Mouse (Mus musculus) neutrophil, adult 59 days (primary cell): Measurements from ENCODE around the gene Olfr319. TPM values are rescaled to one million over a fixed set of nuclear protein-coding genes. Genes with fewer than 3 reads are reported as not detected.

Experiments used
- total RNA-seq, 2 experiments: library from RNA; stranded (reverse); gene quantifications; 1 replicate in 1 of 2; 2 replicates in 1 of 2; pipeline ENCODE4 v1.2.4; 2023

Olfr319 gene
- total RNA-seq = not detected

DNA sequence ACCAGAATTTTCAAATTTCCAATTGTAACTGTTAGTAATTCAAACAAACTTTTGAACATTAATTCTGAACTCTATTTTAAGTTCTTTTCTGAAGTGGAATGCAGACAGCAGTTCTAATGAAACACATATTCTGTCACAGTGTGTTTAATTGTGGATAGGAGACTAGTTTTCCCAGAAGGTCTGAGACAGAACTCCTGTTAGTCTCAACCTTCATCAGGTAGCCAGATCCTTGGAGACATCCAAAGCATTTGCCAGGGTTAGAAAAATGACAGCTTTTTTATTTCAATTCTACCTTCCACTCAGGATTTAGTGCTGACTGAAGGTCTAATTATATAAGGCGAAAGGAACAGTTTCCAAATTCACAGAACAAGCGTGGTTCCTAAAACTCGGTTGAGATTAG, at the start of gene Olfr319:
Gene Olfr319 (plus strand): TSS at position 301 of the 400 bp plus-strand sequence.

DNA sequence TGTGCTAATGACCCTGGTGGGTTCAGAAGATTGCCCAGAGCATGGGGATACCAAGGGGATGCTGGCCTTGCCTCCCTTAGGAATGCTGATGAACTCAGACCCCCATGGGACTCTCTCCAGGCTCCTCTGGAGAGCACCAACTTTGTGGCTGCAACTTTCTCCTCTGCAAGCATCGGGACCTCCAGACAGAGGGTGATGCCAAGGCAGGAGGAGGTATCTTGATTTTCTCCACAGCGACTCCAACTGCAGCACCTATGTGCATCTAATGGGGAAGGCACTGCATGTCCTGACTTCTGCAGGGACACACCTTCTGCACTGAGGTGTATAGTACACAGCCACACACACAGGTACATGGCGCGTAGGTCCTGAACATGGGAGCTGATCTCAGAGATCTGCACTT, 40.4 kb upstream of the Olfr319 start, which contains the start of gene Olfr322:
Gene Olfr322 (plus strand): TSS at position 187 of the 400 bp plus-strand sequence.

DNA sequence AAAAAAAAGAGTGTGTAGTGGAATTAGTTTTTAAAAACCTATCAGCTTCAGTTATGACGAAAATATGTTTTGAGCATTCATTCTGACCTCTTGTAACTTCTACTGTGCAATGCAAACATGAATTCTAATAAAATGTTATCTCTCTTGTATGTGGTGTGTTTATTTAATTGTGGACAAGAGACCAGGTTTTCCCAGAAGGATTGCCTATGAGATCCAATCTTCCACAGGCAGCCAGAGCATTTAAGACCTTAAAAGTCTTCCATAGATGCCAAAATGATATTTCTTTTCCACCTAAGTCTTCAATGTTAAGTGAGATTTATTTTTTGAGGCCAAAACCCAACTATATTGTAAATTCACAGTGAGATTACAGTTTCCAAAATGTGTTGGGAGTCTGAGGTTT, 18.2 kb upstream of the Olfr319 start, which contains the start of gene Olfr320:
Gene Olfr320 (plus strand): TSS at position 301 of the 400 bp plus-strand sequence.

DNA sequence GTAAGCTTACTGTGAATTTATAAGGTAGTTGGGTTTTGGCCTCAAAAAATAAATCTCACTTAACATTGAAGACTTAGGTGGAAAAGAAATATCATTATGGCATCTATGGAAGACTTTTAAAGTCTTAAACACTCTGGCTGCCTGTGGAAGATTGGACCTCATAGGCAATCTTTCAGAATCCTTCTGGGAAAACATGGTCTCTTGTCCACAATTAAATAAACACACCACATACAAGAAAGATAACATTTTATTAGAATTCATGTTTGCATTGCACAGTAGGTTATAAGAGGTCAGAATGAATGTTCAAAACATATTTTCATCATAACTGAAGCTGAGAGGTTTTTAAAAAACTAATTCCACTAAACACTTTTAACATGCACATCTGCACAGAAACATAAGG, 25.0 kb downstream of the Olfr319 start, which contains the start of gene Olfr318:
Gene Olfr318 (minus strand): TSS at position 101 of the 400 bp plus-strand sequence.

DNA sequence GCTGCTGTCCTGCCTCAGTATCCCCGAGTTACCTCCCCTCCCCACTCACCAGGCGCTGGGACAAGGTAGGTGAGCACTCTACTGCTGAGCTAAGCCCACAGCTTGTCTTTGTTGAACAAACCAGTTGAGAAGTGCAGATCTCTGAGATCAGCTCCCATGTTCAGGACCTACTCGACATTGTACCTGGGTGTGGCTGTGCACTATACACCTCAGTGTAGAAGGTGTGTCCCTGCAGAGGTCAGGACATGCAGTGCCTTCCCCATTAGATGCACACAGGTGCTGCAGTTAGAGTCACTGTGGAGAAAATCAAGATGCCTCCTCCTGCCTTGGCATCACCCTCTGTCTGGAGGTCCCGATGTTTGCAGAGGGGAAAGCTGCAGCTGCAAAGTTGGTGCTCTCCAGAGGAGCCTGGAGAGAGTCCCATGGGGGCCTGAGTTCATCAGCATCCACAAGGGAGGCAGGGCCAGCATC, 39.9 kb downstream of the Olfr319 start, which contains the start of gene Olfr317:
Gene Olfr317 (minus strand): TSS at position 421 of the 471 bp plus-strand sequence.

DNA sequence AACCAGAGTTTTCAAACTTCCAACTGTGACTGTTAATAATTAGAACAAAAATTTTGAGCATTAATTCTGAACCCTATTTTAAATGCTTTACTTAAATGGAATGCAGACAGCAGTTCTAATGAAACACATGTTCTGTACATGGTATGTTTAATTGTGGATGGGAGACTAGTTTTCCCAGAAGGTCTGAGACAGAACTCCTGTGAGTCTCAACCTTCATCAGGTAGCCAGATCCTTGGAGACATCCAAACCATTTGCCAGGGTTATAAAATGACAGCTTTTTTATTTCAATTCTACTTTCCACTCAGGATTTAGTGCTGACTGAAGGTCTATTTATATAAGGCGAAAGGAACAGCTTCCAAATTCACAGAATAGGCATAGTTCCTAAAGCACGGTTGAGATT, 53.5 kb downstream of the Olfr319 start, which contains the start of gene Olfr316:
Gene Olfr316 (plus strand): TSS at position 301 of the 400 bp plus-strand sequence.

Other genes with a start within 250 kb of the Olfr319 start
- gene Lypd9, start 246.2 kb upstream of the Olfr319 start, total RNA-seq = not detected
- not detected for gene Olfr30, start 236.9 kb upstream of the Olfr319 start, total RNA-seq
- not detected for gene Olfr332, start 206.6 kb upstream of the Olfr319 start, total RNA-seq
- gene Olfr331, start 196.6 kb upstream of the Olfr319 start, total RNA-seq = not detected
- not detected for gene Olfr330, start 164.3 kb upstream of the Olfr319 start, total RNA-seq
- not detected for gene Olfr329-ps, start 152.7 kb upstream of the Olfr319 start, total RNA-seq
- gene Olfr328, start 143.5 kb upstream of the Olfr319 start, total RNA-seq = under 1 TPM; 0.16 to 0.44 TPM
- not detected for gene Olfr224, start 128.6 kb upstream of the Olfr319 start, total RNA-seq
- gene Olfr325, start 121.4 kb upstream of the Olfr319 start, total RNA-seq = not detected
- gene Olfr324, start 104.0 kb upstream of the Olfr319 start, total RNA-seq = not detected
- not detected for gene 2210407C18Rik, start 83.1 kb upstream of the Olfr319 start, total RNA-seq
- not detected for gene Olfr323, start 68.7 kb upstream of the Olfr319 start, total RNA-seq
- 1 to 10 TPM in 1 of 2 experiments, under 1 TPM in 1; 0.88 to 1.2 TPM for gene Trim58, start 58.7 kb upstream of the Olfr319 start, total RNA-seq
- gene Olfr322, start 40.4 kb upstream of the Olfr319 start, total RNA-seq = under 1 TPM in 1 of 2 experiments, not detected in 1; 0.07 TPM
- not detected for gene Olfr320, start 18.1 kb upstream of the Olfr319 start, total RNA-seq
- gene Olfr318, start 24.9 kb downstream of the Olfr319 start, total RNA-seq = under 1 TPM; 0.11 to 0.18 TPM
- gene Olfr317, start 40.0 kb downstream of the Olfr319 start, total RNA-seq = not detected
- not detected for gene Olfr316, start 53.6 kb downstream of the Olfr319 start, total RNA-seq
- gene Olfr315, start 74.0 kb downstream of the Olfr319 start, total RNA-seq = not detected
- gene Olfr314, start 83.8 kb downstream of the Olfr319 start, total RNA-seq = not detected
- not detected for gene Fam183b, start 102.8 kb downstream of the Olfr319 start, total RNA-seq
- gene Olfr313, start 115.8 kb downstream of the Olfr319 start, total RNA-seq = not detected
- gene Olfr312, start 130.1 kb downstream of the Olfr319 start, total RNA-seq = not detected
- gene Olfr311, start 140.1 kb downstream of the Olfr319 start, total RNA-seq = not detected
- 1 to 10 TPM; 1.6 to 2.4 TPM for gene Gm12258, start 148.0 kb downstream of the Olfr319 start, total RNA-seq
- 1 to 10 TPM; 2.2 to 3.8 TPM for gene 2810021J22Rik, start 168.1 kb downstream of the Olfr319 start, total RNA-seq
- 1 to 10 TPM; 4.5 to 4.9 TPM for gene Zfp39, start 205.1 kb downstream of the Olfr319 start, total RNA-seq
- gene Btnl10, start 218.7 kb downstream of the Olfr319 start, total RNA-seq = 1 to 10 TPM; 3.0 to 8.3 TPM
- 10 to 100 TPM; 48.0 to 49.7 TPM for gene Rnf187, start 239.8 kb downstream of the Olfr319 start, total RNA-seq
- 10 to 100 TPM; 14.0 to 44.6 TPM for gene Hist3h2ba, start 249.8 kb downstream of the Olfr319 start, total RNA-seq